Mouse (Mus musculus): ENCODE results near the gene Myocd. TPM values are rescaled to one million over a fixed set of nuclear protein-coding genes. Genes with fewer than 3 reads are reported as not detected.

The Myocd gene
- polyA plus RNA-seq (2015; fragmentation: Nextera tagmentation; extraction: Ambion mirVana), result 63.0 and 69.6 TPM in 2 replicates

DNA sequence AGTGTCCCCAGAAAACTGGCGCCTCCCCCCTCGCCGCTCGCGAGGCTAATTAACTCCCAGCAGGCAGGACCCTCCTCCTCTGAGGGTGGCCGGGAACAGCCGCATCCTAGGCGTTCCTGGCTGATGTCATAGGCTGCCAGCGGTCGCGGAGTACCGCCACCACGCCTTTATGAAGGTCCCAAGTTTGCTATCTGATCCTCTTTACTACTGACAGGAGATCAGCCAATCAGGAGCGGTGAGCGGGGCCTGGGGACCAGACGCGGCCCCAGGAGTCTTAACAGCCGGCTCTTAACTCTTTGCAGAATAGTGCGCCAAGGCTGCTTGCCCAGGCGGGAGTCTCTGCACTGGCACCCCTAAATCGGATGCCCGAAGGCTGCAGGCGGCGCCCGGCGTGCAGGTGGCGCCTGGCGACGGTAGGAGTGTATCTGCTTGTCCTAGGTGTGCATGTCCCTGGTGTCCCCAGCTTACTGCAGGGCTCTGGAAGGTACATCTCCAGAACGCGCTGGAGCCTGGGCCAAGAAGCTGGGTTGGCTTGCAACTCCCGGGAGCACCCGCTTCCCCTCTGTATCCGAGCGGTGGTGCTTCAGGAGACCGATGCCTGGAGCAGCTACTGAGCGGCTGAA lies at the start of gene Myocd:
TSS of gene Myocd (minus strand) at position 139 of the 623 bp plus-strand sequence.
- under 1% methylated on average over 37 of the region's 37 CpGs for WGBS
- ATAC-seq (replicated peaks; ENCODE audit: insufficient number of reproducible peaks, insufficient read depth, low FRiP score, low read depth), result peak; percentile 91
- Histone ChIP-seq H3K36me3 (no peaks in the 10 kb centered on the region), H3K9me3 (replicated peaks) (no peaks in the 10 kb centered on the region), H3K4me1 (replicated peaks) (0 out of 2 replicates have a peak, but pooled peaks cover 9% of the 10 kb centered on the region), H3K9ac (peak within 1 kb of the TSS; percentile 71), H3K4me3 (peak within 1 kb of the TSS; percentile 62), H3K4me2 (peak within 1 kb of the TSS; percentile 70), H3K27me3 (no peaks in the 10 kb centered on the region; the same call in 1 of the 2 replicates), H3K27ac (peak within 1 kb of the TSS; percentile 92)

- Histone ChIP-seq H3K9ac (no peak overlapping the region), H3K4me1 (replicated peaks) (peaks cover 38% of the 10 kb centered on the region), H3K9me3 (replicated peaks) (no peaks in the 10 kb centered on the region), H3K4me3 (no peak overlapping the region), H3K36me3 (no peaks in the 10 kb centered on the region), H3K27me3 (no peaks in the 10 kb centered on the region), H3K4me2 (0 out of 2 replicates have a peak overlapping the region, but pooled peaks have one; percentile 5), H3K27ac (peak overlapping the region; percentile 90)
- ATAC-seq (replicated peaks; ENCODE audit: insufficient number of reproducible peaks, insufficient read depth, low FRiP score, low read depth), result peak; percentile 95
- WGBS, result 13% methylated on average over 3 of the region's 3 CpGs
Measured at GRCm38 (mm10) chr11:65303824-65304223, 34.0 kb upstream of the Myocd start.

GRCm38 (mm10) chr11:65294128-65294833 lies 24.5 kb upstream of the Myocd start:
- no peak overlapping the region for H3K4me2 ChIP-seq
- H3K4me1 ChIP-seq (replicated peaks), result peaks cover 31% of the 10 kb centered on the region
- 52% methylated on average over 10 of the region's 10 CpGs for WGBS
- H3K36me3 ChIP-seq, result no peaks in the 10 kb centered on the region
- H3K9ac ChIP-seq, result no peak overlapping the region
- H3K27me3 ChIP-seq, result no peaks in the 10 kb centered on the region
- no peaks in the 10 kb centered on the region for H3K9me3 ChIP-seq (replicated peaks)
- peak; percentile 55; the same call in 1 of the 2 replicates for ATAC-seq (replicated peaks; ENCODE audit: insufficient number of reproducible peaks, insufficient read depth, low FRiP score, low read depth)
- peak overlapping the region; percentile 57 for H3K27ac ChIP-seq
- no peak overlapping the region for H3K4me3 ChIP-seq

- Histone ChIP-seq H3K4me1 (replicated peaks) (peaks cover 26% of the 10 kb centered on the region), H3K27ac (no peak overlapping the region), H3K9me3 (replicated peaks) (no peaks in the 10 kb centered on the region), H3K27me3 (no peaks in the 10 kb centered on the region), H3K9ac (no peak overlapping the region), H3K4me3 (no peak overlapping the region), H3K36me3 (no peaks in the 10 kb centered on the region), H3K4me2 (no peak overlapping the region)
- no peak for ATAC-seq (replicated peaks; ENCODE audit: insufficient number of reproducible peaks, insufficient read depth, low FRiP score, low read depth)
Measured at GRCm38 (mm10) chr11:65292994-65293393, 23.2 kb upstream of the Myocd start.

- H3K9ac ChIP-seq, result no peak overlapping the region
- ATAC-seq (replicated peaks; ENCODE audit: insufficient number of reproducible peaks, insufficient read depth, low FRiP score, low read depth), result no peak
- WGBS, result 83% methylated on average over 8 of the region's 8 CpGs
- H3K27me3 ChIP-seq, result no peaks in the 10 kb centered on the region
- no peak overlapping the region for H3K27ac ChIP-seq
- H3K4me2 ChIP-seq, result no peak overlapping the region
- H3K4me3 ChIP-seq, result no peak overlapping the region
- H3K9me3 ChIP-seq (replicated peaks), result no peaks in the 10 kb centered on the region
- no peaks in the 10 kb centered on the region for H3K4me1 ChIP-seq (replicated peaks)
- H3K36me3 ChIP-seq, result no peaks in the 10 kb centered on the region
Measured at GRCm38 (mm10) chr11:65287706-65288105, 17.9 kb upstream of the Myocd start.

- Histone ChIP-seq H3K9ac (no peak overlapping the region), H3K4me3 (no peak overlapping the region), H3K27me3 (no peaks in the 10 kb centered on the region), H3K9me3 (replicated peaks) (no peaks in the 10 kb centered on the region), H3K27ac (no peak overlapping the region), H3K4me2 (no peak overlapping the region), H3K4me1 (replicated peaks) (no peaks in the 10 kb centered on the region), H3K36me3 (no peaks in the 10 kb centered on the region)
- no peak for ATAC-seq (replicated peaks; ENCODE audit: insufficient number of reproducible peaks, insufficient read depth, low FRiP score, low read depth)
- 88% methylated on average over 2 of the region's 2 CpGs for WGBS
Measured at GRCm38 (mm10) chr11:65286211-65286610, 16.4 kb upstream of the Myocd start.

DNA sequence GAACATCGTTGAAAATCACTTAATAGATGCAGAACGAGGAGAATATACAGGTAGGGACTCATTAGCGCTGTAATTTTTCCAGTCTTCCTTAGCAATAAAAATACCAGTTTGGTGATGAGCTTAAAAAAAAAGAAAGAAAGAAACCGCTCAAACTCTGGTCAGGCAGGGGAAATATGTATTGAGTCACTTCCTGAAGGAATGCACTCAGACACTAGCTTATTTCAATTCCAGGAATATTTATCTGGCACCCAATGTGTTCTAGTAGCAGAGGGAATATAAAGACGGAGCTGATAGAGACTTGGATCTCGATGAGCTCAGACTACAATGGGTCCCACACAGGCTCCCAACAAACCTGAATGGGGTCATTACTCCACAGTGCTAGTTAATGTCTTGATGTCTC lies 5.7 kb upstream of the Myocd start:
- H3K9me3 ChIP-seq (replicated peaks), result no peaks in the 10 kb centered on the region
- ATAC-seq (replicated peaks; ENCODE audit: insufficient number of reproducible peaks, insufficient read depth, low FRiP score, low read depth), result no peak
- no peaks in the 10 kb centered on the region for H3K36me3 ChIP-seq
- 73% methylated on average over 6 of the region's 6 CpGs for WGBS
- 0 out of 2 replicates have a peak, but pooled peaks cover 9% of the 10 kb centered on the region for H3K4me1 ChIP-seq (replicated peaks)
- H3K27me3 ChIP-seq, result no peaks in the 10 kb centered on the region
- no peak overlapping the region for H3K9ac ChIP-seq
- no peak overlapping the region for H3K27ac ChIP-seq
- no peak overlapping the region for H3K4me2 ChIP-seq
- no peak overlapping the region for H3K4me3 ChIP-seq

DNA sequence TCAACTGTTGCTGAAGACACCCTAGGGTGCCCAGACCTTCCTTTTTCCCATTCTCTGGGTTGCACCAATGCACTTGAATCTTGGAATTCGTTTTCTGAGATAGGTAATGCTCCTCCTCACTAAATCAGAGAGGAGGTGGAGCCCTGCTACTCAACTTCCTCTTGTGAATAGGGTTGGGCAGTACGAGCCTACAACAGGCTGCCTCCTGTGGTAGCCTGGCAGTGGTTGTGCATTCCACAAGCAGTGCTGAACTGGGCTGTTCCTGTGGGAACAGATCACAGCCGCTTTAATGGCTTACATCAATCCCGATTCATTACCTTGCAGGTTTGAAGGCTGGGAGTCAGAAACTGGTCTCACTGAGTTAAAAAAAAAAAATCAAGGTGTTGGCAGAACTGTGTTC lies 1.2 kb upstream of the Myocd start:
- H3K27ac ChIP-seq, result peak overlapping the region; percentile 92
- H3K4me1 ChIP-seq (replicated peaks), result 0 out of 2 replicates have a peak, but pooled peaks cover 9% of the 10 kb centered on the region
- H3K4me2 ChIP-seq, result peak overlapping the region; percentile 70
- no peaks in the 10 kb centered on the region; the same call in 1 of the 2 replicates for H3K27me3 ChIP-seq
- H3K9me3 ChIP-seq (replicated peaks), result no peaks in the 10 kb centered on the region
- peak overlapping the region; percentile 62 for H3K4me3 ChIP-seq
- peak overlapping the region; percentile 71; the same call in 1 of the 2 replicates for H3K9ac ChIP-seq
- WGBS, result 8% methylated on average over 4 of the region's 4 CpGs
- no peaks in the 10 kb centered on the region for H3K36me3 ChIP-seq
- no peak for ATAC-seq (replicated peaks; ENCODE audit: insufficient number of reproducible peaks, insufficient read depth, low FRiP score, low read depth)

DNA sequence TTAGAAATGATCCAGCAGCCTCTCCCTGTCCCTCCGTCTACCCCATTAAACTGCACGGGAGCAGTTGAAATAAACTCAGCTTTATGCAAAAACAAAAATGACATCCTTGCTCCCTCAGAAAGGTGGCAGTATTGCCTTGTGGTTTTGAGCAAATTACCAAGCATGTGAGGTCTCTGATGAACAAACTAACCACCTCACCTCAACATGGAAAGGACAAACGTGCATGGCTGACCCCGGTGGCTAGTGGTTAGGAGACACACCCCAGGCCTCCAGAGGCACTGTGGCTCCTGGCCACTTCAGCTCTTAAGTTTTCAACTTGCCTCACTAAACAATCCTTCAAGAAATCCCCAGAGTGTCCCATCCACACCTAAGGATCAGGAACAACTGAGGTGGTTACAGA lies 1.5 kb downstream of the Myocd start:
- Histone ChIP-seq H3K9ac (peak overlapping the region; percentile 71), H3K36me3 (no peaks in the 10 kb centered on the region), H3K27ac (peak overlapping the region; percentile 92), H3K4me3 (peak overlapping the region; percentile 62), H3K27me3 (no peaks in the 10 kb centered on the region; the same call in 1 of the 2 replicates), H3K4me1 (replicated peaks) (peaks cover 9% of the 10 kb centered on the region; the same call in 1 of the 2 replicates), H3K9me3 (replicated peaks) (no peaks in the 10 kb centered on the region), H3K4me2 (peak overlapping the region; percentile 70)
- 18% methylated on average over 4 of the region's 4 CpGs for WGBS
- ATAC-seq (replicated peaks; ENCODE audit: insufficient number of reproducible peaks, insufficient read depth, low FRiP score, low read depth), result no peak

DNA sequence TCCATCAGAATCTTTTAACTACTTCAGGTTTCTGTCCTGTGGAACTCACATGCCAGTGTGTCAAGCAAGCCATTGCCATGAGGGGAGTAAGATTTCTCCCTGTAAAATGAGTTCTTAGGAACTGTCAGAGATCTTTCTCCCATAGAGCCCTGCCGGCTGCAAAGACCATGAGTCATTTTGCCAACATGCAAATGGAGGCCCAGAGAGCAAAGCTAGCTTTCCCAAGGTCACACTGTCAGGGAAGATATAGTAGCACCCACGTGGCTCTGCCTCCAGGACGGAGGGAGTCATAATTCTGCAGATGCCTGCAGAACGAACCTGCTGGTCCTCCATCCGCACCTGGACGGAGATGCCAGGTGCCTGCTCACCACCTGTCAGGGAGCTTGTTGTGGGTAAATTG lies 6.3 kb downstream of the Myocd start:
- no peak overlapping the region for H3K4me3 ChIP-seq

DNA sequence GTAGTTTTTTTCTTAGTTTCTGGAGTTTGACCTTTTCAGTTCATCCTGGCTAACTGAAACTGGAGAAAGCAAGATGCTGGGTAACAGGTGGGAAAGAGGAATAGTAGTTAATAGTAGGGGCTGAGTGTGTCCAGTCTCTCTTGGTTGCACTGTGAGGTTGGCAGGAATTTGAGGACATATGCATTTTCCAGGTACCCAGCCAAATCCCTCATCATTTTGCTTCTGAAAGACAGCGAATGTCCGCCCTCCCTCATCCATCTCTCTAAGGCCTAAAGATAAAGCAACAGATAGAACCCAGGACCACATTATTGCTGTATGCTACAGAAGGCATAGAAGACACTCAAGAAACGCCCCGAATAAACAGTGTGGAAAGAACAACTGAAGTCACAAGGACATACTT lies 10.8 kb downstream of the Myocd start:
- Histone ChIP-seq H3K27ac (peak overlapping the region; percentile 83), H3K4me1 (replicated peaks) (peaks cover 52% of the 10 kb centered on the region), H3K9ac (no peak overlapping the region), H3K9me3 (replicated peaks) (no peaks in the 10 kb centered on the region), H3K4me2 (no peak overlapping the region), H3K27me3 (no peaks in the 10 kb centered on the region), H3K36me3 (no peaks in the 10 kb centered on the region), H3K4me3 (no peak overlapping the region)
- 81% methylated on average over 4 of the region's 4 CpGs for WGBS
- no peak for ATAC-seq (replicated peaks; ENCODE audit: insufficient number of reproducible peaks, insufficient read depth, low FRiP score, low read depth)

More for the DNA sequence above, 6.3 kb downstream of the Myocd start:
- Histone ChIP-seq H3K27me3 (no peaks in the 10 kb centered on the region), H3K36me3 (no peaks in the 10 kb centered on the region), H3K4me1 (replicated peaks) (peaks cover 17% of the 10 kb centered on the region), H3K9ac (no peak overlapping the region), H3K9me3 (replicated peaks) (no peaks in the 10 kb centered on the region), H3K27ac (peak overlapping the region; percentile 79), H3K4me2 (peak overlapping the region; percentile 43)
- WGBS, result 37% methylated on average over 6 of the region's 6 CpGs
- ATAC-seq (replicated peaks; ENCODE audit: insufficient number of reproducible peaks, insufficient read depth, low FRiP score, low read depth), result 0 out of 2 replicates have a peak, but pooled peaks have one; percentile 35
